Mouse (Mus musculus) neural tube, embryonic 15.5 days (tissue): ENCODE data around the gene Osbpl11. TPM values are rescaled to one million over a fixed set of nuclear protein-coding genes. Genes with fewer than 3 reads are reported as not detected.
"Not testable (repeated sequence)": the region's sequence is repeated elsewhere in the genome, so short reads cannot be mapped to it uniquely, and the experiment has no call there.

Experiments
- ATAC-seq: fragments of 200-750 bp; cut with Nextera tagmentation; 2 replicates; pipeline ENCODE4 v1.8.0; 2017; ENCODE audit warnings: mild to moderate bottlenecking, moderate TSS enrichment, moderate library complexity; ENCODE audit not compliant: low FRiP score
- H3K27ac ChIP-seq: fragments of 300-500 bp; sonication (generic); replicated peaks from 2 replicates; pipeline ENCODE4 v1.5.1; 2015; ENCODE audit warnings: mild to moderate bottlenecking, inconsistent platforms
- H3K27me3 ChIP-seq: fragments of 300-500 bp; sonication (generic); replicated peaks from 2 replicates; pipeline ENCODE4 v1.6.1; 2015; ENCODE audit warnings: inconsistent platforms
- H3K36me3 ChIP-seq: fragments of 300-500 bp; sonication (generic); 2 replicates; pipeline ENCODE4 v1.6.1; 2015; ENCODE audit warnings: inconsistent platforms
- H3K4me1 ChIP-seq: fragments of 300-500 bp; sonication (generic); 2 replicates; pipeline ENCODE4 v1.6.1; 2015; ENCODE audit warnings: inconsistent platforms
- H3K4me2 ChIP-seq: fragments of 300-500 bp; sonication (generic); 2 replicates; pipeline ENCODE4 v1.6.1; 2015; ENCODE audit warnings: inconsistent platforms, mild to moderate bottlenecking, moderate library complexity
- H3K4me3 ChIP-seq: fragments of 300-500 bp; sonication (generic); replicated peaks from 2 replicates; pipeline ENCODE4 v1.5.1; 2015; ENCODE audit warnings: mild to moderate bottlenecking, inconsistent platforms
- H3K9ac ChIP-seq: fragments of 300-500 bp; sonication (generic); replicated peaks from 2 replicates; pipeline ENCODE4 v1.6.1; 2015; ENCODE audit warnings: mild to moderate bottlenecking, inconsistent platforms
- H3K9me3 ChIP-seq: fragments of 300-500 bp; sonication (generic); replicated peaks from 2 replicates; pipeline ENCODE4 v1.6.1; 2016; ENCODE audit warnings: inconsistent platforms
- WGBS: fragments of 180-500 bp; shearing (Covaris S2); methylation state at CpG from one replicate; pipeline ENCODE4 v1.1.7; 2015; ENCODE audit warnings: mixed read lengths; 5-methylcytosine and 5-hydroxymethylcytosine counted together
- polyA plus RNA-seq: library from polyadenylated mRNA; unstranded; fragments of >200 nt; fragmentation: Nextera tagmentation; extraction: Ambion mirVana; gene quantifications from 2 replicates; pipeline ENCODE4 v1.2.1, GENCODE M21; 2015

Gene Osbpl11
- polyA plus RNA-seq, 1 experiment from 2014 or later: 16.2 TPM

GRCm38 (mm10) chr16:33163330-33164090, 21.4 kb upstream of the Osbpl11 start:
- Histone ChIP-seq H3K27me3 (no peaks in the 10 kb centered on the region), H3K36me3 (no peaks in the 10 kb centered on the region), H3K4me3 (no peak overlapping the region), H3K4me2 (no peak overlapping the region), H3K4me1 (no peaks in the 10 kb centered on the region), H3K27ac (no peak overlapping the region), H3K9ac (no peak overlapping the region), H3K9me3 (no peaks in the 10 kb centered on the region)
- WGBS: 85% methylated on average over 13 of the region's 13 CpGs
- ATAC-seq: no peak

- 74% methylated on average over 6 of the region's 6 CpGs for WGBS
- not testable (repeated sequence) for H3K9me3 ChIP-seq, H3K27me3 ChIP-seq, H3K4me3 ChIP-seq, H3K4me2 ChIP-seq, H3K4me1 ChIP-seq, H3K27ac ChIP-seq, ATAC-seq, H3K36me3 ChIP-seq, H3K9ac ChIP-seq
Observed at GRCm38 (mm10) chr16:33166284-33166683, 18.6 kb upstream of the Osbpl11 start.

DNA sequence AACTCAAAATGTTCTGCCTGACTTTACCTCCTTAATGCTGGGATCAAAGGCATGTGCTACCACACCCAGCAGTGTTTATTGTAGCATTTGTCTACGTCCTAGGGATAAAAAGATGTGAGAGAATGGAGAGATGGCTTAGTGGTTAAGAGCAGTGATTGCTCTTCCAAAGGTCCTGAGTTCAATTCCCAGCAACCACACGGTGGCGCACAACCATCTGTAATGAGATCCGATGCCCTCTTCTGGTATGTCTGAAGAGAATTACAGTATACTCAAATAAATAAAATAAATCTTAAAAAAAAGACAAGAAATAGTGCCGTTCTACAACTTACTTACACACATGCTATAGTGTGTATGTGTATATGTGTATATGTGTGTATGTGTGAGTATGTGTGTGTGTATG, 17.3 kb upstream of the Osbpl11 start:
- Histone ChIP-seq H3K4me3 (no peak overlapping the region), H3K27ac (no peak overlapping the region), H3K36me3 (no peaks in the 10 kb centered on the region), H3K9ac (no peak overlapping the region), H3K4me1 (no peaks in the 10 kb centered on the region), H3K27me3 (no peaks in the 10 kb centered on the region), H3K9me3 (no peaks in the 10 kb centered on the region), H3K4me2 (no peak overlapping the region)
- ATAC-seq: no peak
- WGBS: 46% methylated on average over 5 of the region's 5 CpGs

- Histone ChIP-seq H3K4me3 (no peak overlapping the region), H3K9me3 (no peaks in the 10 kb centered on the region), H3K27ac (no peak overlapping the region), H3K4me1 (no peaks in the 10 kb centered on the region), H3K27me3 (no peaks in the 10 kb centered on the region), H3K9ac (no peak overlapping the region), H3K36me3 (no peaks in the 10 kb centered on the region), H3K4me2 (no peak overlapping the region)
- WGBS: 84% methylated on average over 8 of the region's 8 CpGs
- no peak for ATAC-seq
Observed at GRCm38 (mm10) chr16:33169471-33170034, 15.3 kb upstream of the Osbpl11 start.

DNA sequence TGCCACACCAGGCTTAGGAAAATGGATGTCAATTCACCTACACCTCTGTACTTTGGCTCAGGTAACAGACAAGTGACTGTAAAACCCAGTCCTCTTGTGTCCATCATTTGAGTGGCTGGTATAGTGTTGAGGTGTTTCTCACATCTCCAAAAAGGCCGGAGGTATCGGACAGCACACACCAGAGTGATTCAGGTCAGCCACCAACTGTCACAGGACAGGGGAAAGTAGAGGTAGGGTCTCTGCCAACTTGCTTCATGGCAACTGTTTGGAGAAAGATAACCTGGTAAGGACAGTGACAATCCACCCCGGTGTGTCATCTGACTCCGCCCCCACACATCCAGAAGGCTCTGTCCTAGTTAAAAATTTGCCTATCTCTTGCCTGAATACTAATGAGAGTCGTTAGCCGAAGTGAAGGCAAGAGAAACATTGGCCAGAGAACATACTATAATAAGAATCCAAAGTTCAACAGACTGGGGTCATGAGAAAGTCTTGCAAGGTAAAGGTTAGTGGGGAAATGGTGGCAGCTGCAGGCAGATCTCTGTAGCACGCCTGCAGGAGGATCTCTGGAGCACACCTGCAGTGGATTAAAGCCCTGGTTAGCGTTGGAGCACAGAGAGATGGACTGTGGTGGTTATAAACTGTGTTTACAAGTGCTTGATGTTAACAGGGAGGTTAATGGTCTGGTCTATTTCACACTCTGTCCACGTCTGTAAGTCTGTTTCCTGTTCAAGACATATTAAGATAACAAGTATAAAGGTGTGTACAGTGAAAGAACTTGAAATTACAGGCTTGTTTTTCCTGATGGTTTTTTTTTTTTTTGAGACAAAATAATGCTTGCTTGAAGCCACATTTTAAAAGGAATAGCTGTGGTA, 13.9 kb upstream of the Osbpl11 start:
- Histone ChIP-seq H3K27me3 (no peaks in the 10 kb centered on the region), H3K4me1 (no peaks in the 10 kb centered on the region), H3K36me3 (no peaks in the 10 kb centered on the region), H3K27ac (no peak overlapping the region), H3K4me3 (no peak overlapping the region), H3K4me2 (no peak overlapping the region), H3K9me3 (no peaks in the 10 kb centered on the region), H3K9ac (no peak overlapping the region)
- WGBS: 76% methylated on average over 9 of the region's 9 CpGs
- no peak for ATAC-seq

- 72% methylated on average over 6 of the region's 6 CpGs for WGBS
- ATAC-seq: no peak
- Histone ChIP-seq H3K27me3 (no peaks in the 10 kb centered on the region), H3K4me1 (no peaks in the 10 kb centered on the region), H3K9ac (no peak overlapping the region), H3K4me3 (no peak overlapping the region), H3K36me3 (no peaks in the 10 kb centered on the region), H3K4me2 (no peak overlapping the region), H3K9me3 (no peaks in the 10 kb centered on the region), H3K27ac (no peak overlapping the region)
Observed at GRCm38 (mm10) chr16:33171800-33172199, 13.1 kb upstream of the Osbpl11 start.

DNA sequence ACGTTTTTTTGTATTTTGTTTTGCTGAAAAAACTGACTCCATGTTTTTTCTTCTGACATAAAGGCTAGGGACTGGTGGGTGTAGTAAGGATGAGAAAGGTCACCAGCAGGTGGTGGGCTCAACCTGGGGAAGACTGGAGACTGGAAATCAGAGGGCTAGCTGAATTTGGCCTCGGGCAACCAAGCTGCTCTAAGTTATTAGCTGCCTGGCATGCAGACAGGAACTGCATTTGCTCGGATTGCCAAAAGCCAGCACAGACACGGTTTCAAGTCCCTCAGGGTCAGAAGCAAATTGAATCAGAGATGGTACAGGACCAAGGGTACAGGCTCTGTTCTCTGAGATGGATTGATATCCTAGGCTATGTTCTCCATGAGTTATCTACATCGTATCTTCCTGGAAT, 11.7 kb upstream of the Osbpl11 start:
- Histone ChIP-seq H3K4me2 (no peak overlapping the region), H3K27me3 (no peaks in the 10 kb centered on the region), H3K9me3 (no peaks in the 10 kb centered on the region), H3K36me3 (no peaks in the 10 kb centered on the region), H3K9ac (no peak overlapping the region), H3K27ac (no peak overlapping the region), H3K4me1 (peaks cover 1% of the 10 kb centered on the region), H3K4me3 (no peak overlapping the region)
- no peak for ATAC-seq
- WGBS: 69% methylated on average over 5 of the region's 5 CpGs

DNA sequence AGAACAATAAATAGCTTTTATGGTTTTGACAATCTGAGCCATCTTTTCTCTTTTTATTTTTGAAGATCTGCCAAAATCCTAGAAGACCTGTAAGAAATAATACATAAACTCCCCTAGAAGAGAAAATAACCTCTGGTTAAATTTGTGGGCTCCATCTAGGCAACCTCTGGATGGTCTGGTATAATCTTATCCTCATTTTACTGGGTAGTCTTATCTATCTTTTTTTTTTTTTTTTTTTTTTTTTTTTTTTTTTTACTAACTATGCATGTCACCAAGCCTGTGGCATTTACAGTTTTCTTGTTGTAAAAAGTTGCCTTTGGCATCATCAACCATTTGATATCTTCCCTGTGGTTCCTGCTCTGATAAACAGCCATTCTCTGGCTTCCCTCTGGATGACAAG, 10.2 kb upstream of the Osbpl11 start:
- Histone ChIP-seq H3K36me3 (no peaks in the 10 kb centered on the region), H3K9me3 (no peaks in the 10 kb centered on the region)

DNA sequence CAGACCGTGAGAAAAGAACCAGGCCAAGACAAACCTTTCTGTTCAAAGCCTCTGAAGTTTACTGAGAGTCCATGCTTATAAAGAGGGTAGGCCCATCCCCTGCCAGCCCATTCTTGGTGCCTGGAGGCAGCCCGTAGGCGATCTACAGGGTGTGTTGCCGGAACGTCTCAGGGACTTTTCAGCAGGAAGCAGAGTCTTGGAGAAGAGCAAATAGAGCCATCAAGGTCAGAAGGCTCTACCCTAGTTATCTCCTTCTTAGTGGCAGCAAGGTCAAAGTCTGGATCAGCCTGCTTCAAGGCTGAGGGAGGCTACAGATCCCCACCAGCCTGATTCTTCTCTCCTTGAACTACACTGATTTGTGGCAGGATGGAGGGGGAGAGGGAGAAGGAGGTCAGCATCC, 8.0 kb upstream of the Osbpl11 start:
- H3K4me2 ChIP-seq, H3K9ac ChIP-seq: not testable (repeated sequence)
- WGBS: 91% methylated on average over 5 of the region's 5 CpGs

More for the DNA sequence above, 10.2 kb upstream of the Osbpl11 start:
- Histone ChIP-seq H3K4me3 (no peak overlapping the region), H3K4me1 (peaks cover 8% of the 10 kb centered on the region), H3K27ac (no peak overlapping the region), H3K9ac (no peak overlapping the region), H3K27me3 (no peaks in the 10 kb centered on the region), H3K4me2 (no peak overlapping the region)
- no peak for ATAC-seq

GRCm38 (mm10) chr16:33177722-33178121, 7.1 kb upstream of the Osbpl11 start:
- H3K36me3 ChIP-seq: no peaks in the 10 kb centered on the region
- no peak overlapping the region for H3K9ac ChIP-seq
- no peak for ATAC-seq
- no peaks in the 10 kb centered on the region for H3K27me3 ChIP-seq
- no peak overlapping the region for H3K27ac ChIP-seq
- 90% methylated on average over 4 of the region's 4 CpGs for WGBS
- H3K9me3 ChIP-seq: no peaks in the 10 kb centered on the region
- H3K4me3 ChIP-seq: no peak overlapping the region
- H3K4me1 ChIP-seq: peaks cover 8% of the 10 kb centered on the region
- no peak overlapping the region for H3K4me2 ChIP-seq

More for the DNA sequence above, 8.0 kb upstream of the Osbpl11 start:
- not testable (repeated sequence) for H3K27ac ChIP-seq, H3K4me1 ChIP-seq, H3K4me3 ChIP-seq, H3K9me3 ChIP-seq, ATAC-seq, H3K36me3 ChIP-seq, H3K27me3 ChIP-seq

DNA sequence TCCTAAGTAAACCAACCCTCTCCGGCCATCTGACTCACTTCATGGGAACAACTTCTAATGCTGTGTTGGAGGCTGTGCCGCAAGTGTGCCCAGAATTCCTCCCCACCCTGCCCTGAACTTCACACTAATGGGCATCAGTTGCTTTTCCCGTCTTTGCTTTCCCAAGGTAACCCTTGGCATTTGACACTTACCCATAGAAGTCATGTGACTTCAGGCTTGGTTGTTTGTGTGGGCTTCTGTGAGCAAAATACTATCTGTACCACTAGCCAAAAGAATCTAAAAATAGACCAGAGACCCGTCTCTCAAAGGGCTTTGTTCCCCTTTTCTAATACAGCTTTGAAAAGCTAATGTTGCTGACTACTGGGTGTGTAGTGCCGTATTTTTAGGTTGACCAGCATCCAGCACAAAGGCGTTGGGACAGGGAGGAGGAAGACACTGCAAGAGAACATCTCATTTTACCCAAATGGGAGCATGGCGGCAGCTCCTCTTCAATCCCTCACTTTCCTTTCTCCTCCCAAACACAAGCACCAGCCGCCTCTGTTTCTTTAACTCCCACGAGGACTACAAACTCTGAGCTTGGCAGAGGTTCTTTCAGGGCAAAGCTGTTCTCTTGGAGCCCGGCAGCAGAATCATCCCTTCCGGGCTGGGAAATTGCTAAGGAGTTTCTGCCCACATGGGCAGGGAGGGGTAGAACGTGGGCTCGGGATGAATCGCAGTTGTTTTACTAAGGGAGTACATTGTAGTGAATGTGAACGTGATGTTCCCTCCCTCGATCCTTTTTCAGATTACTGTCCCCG, 6.4 kb upstream of the Osbpl11 start:
- peak; percentile 50; the same call in 1 of the 2 replicates for ATAC-seq
- H3K9me3 ChIP-seq: no peaks in the 10 kb centered on the region
- H3K9ac ChIP-seq: peak overlapping the region; percentile 30; the same call in 1 of the 2 replicates
- H3K36me3 ChIP-seq: no peaks in the 10 kb centered on the region
- H3K4me3 ChIP-seq: no peak overlapping the region
- 45% methylated on average over 17 of the region's 17 CpGs for WGBS
- peaks cover 8% of the 10 kb centered on the region for H3K4me1 ChIP-seq
- H3K27me3 ChIP-seq: no peaks in the 10 kb centered on the region
- H3K4me2 ChIP-seq: peak overlapping the region; percentile 39
- H3K27ac ChIP-seq: peak overlapping the region; percentile 63
